Mouse (Mus musculus) midbrain, embryonic 14.5 days (tissue): Measurements from ENCODE around the gene Galk1. TPM values are rescaled to one million over a fixed set of nuclear protein-coding genes. Genes with fewer than 3 reads are reported as not detected.
"Not testable (repeated sequence)": the region's sequence is repeated elsewhere in the genome, so short reads cannot be mapped to it uniquely, and the experiment has no call there.

Source experiments
- ATAC-seq: fragments of 200-750 bp; cut with Nextera tagmentation; 2 replicates; pipeline ENCODE4 v1.8.0; 2017; ENCODE audit warnings: moderate number of reproducible peaks, moderate library complexity; ENCODE audit not compliant: low FRiP score, low TSS enrichment
- DNase-seq: peaks from one replicate; pipeline ENCODE4 v3.0.0-alpha.2; 2015
- H3K27ac ChIP-seq: fragments of 300-500 bp; sonication (generic); replicated peaks from 2 replicates; pipeline ENCODE4 v1.5.1; 2014; ENCODE audit warnings: mild to moderate bottlenecking, low read depth, low read length, moderate library complexity
- H3K27me3 ChIP-seq: fragments of 300-500 bp; sonication (generic); 2 replicates; pipeline ENCODE4 v1.6.1; 2014; ENCODE audit warnings: low read length, control low read depth, mixed read lengths; ENCODE audit not compliant: control insufficient read depth, insufficient read depth
- H3K36me3 ChIP-seq: fragments of 300-500 bp; sonication (generic); 2 replicates; pipeline ENCODE4 v1.6.1; 2014; ENCODE audit warnings: low read length, control low read depth; ENCODE audit not compliant: control insufficient read depth, insufficient read depth
- H3K4me1 ChIP-seq: fragments of 300-500 bp; sonication (generic); 2 replicates; pipeline ENCODE4 v1.6.1; 2014; ENCODE audit warnings: mild to moderate bottlenecking, antibody characterized with exemption, low read length, control low read depth; ENCODE audit not compliant: control insufficient read depth, insufficient read depth
- H3K4me2 ChIP-seq: fragments of 300-500 bp; sonication (generic); 2 replicates; pipeline ENCODE4 v1.6.1; 2014; ENCODE audit warnings: mild to moderate bottlenecking, low read length, moderate library complexity
- H3K4me3 ChIP-seq: fragments of 300-500 bp; sonication (generic); replicated peaks from 2 replicates; pipeline ENCODE4 v1.5.1; 2014; ENCODE audit warnings: low read depth, low read length
- H3K9ac ChIP-seq: fragments of 300-500 bp; sonication (generic); replicated peaks from 2 replicates; pipeline ENCODE4 v1.6.1; 2014; ENCODE audit warnings: mild to moderate bottlenecking, low read length, moderate library complexity
- H3K9me3 ChIP-seq: fragments of 300-500 bp; sonication (generic); 2 replicates; pipeline ENCODE4 v1.6.1; 2016; ENCODE audit warnings: low read length, control low read depth, mixed read lengths; ENCODE audit not compliant: control insufficient read depth
- WGBS: fragments of 180-500 bp; shearing (Covaris S2); extraction: QIAGEN DNeasy Blood & Tissue Kit; methylation state at CpG from one replicate; pipeline ENCODE4 v1.1.7; 2014; 5-methylcytosine and 5-hydroxymethylcytosine counted together
- polyA plus RNA-seq: library from polyadenylated mRNA; unstranded; fragments of >200 nt; fragmentation: Nextera tagmentation; extraction: Ambion mirVana; gene quantifications from 2 replicates; pipeline ENCODE4 v1.2.1, GENCODE M21; 2014

The Galk1 gene
- polyA plus RNA-seq, 1 experiment from 2014 or later, result 39.3 TPM

GRCm38 (mm10) chr11:116025056-116025845 lies 12.7 kb upstream of the Galk1 start:
- H3K4me3 ChIP-seq, result no peak overlapping the region
- H3K27me3 ChIP-seq, result no peaks in the 10 kb centered on the region
- DNase-seq, result no peak
- H3K4me2 ChIP-seq, result no peak overlapping the region
- H3K36me3 ChIP-seq, result peaks cover 28% of the 10 kb centered on the region
- WGBS, result 95% methylated on average over 3 of the region's 3 CpGs
- H3K9ac ChIP-seq, result no peak overlapping the region
- no peak for ATAC-seq
- H3K27ac ChIP-seq, result peak overlapping the region; percentile 47; the same call in 1 of the 2 replicates
- no peaks in the 10 kb centered on the region for H3K9me3 ChIP-seq
- peaks cover 14% of the 10 kb centered on the region for H3K4me1 ChIP-seq

- ATAC-seq, result peak; percentile 95
- no peak overlapping the region for H3K4me2 ChIP-seq
- WGBS, result under 1% methylated on average over 37 of the region's 37 CpGs
These were observed 11.9 kb upstream of the Galk1 start for GRCm38 (mm10) chr11:116024356-116024808.

GRCm38 (mm10) chr11:116023771-116024355 lies 11.3 kb upstream of the Galk1 start:
- no peaks in the 10 kb centered on the region for H3K27me3 ChIP-seq
- peak overlapping the region; percentile 52 for H3K4me2 ChIP-seq
- peak overlapping the region; percentile 97 for H3K27ac ChIP-seq
- peaks cover 31% of the 10 kb centered on the region for H3K36me3 ChIP-seq
- WGBS, result under 1% methylated on average over 48 of the region's 57 CpGs
- DNase-seq (peak; percentile 84), ATAC-seq (peak; percentile 77)
- no peaks in the 10 kb centered on the region for H3K9me3 ChIP-seq
- peaks cover 14% of the 10 kb centered on the region for H3K4me1 ChIP-seq
- peak overlapping the region; percentile 97 for H3K9ac ChIP-seq
- H3K4me3 ChIP-seq, result peak overlapping the region; percentile 78

More at GRCm38 (mm10) chr11:116024356-116024808, 11.9 kb upstream of the Galk1 start:
- Histone ChIP-seq H3K9ac (peak overlapping the region; percentile 97), H3K4me1 (peaks cover 14% of the 10 kb centered on the region), H3K27ac (peak overlapping the region; percentile 97), H3K4me3 (peak overlapping the region; percentile 78), H3K36me3 (peaks cover 31% of the 10 kb centered on the region), H3K9me3 (no peaks in the 10 kb centered on the region), H3K27me3 (no peaks in the 10 kb centered on the region)
- DNase-seq, result peak; percentile 98

GRCm38 (mm10) chr11:116023074-116023770 lies 10.7 kb upstream of the Galk1 start:
- not testable (repeated sequence) for ATAC-seq, H3K9me3 ChIP-seq, H3K27me3 ChIP-seq
- peak overlapping the region; percentile 78 for H3K4me3 ChIP-seq
- 6% methylated on average over 18 of the region's 18 CpGs for WGBS
- H3K27ac ChIP-seq, result peak overlapping the region; percentile 97
- peaks cover 31% of the 10 kb centered on the region for H3K36me3 ChIP-seq
- H3K4me2 ChIP-seq, result peak overlapping the region; percentile 78
- H3K4me1 ChIP-seq, result peaks cover 14% of the 10 kb centered on the region
- peak overlapping the region; percentile 97 for H3K9ac ChIP-seq
- peak; percentile 44 for DNase-seq

GRCm38 (mm10) chr11:116022256-116022780 lies 9.8 kb upstream of the Galk1 start:
- DNase-seq (peak; percentile 35), ATAC-seq (no peak)
- Histone ChIP-seq H3K9ac (no peak overlapping the region; the same call in 1 of the 2 replicates), H3K9me3 (no peaks in the 10 kb centered on the region), H3K36me3 (peaks cover 31% of the 10 kb centered on the region), H3K27ac (no peak overlapping the region), H3K4me3 (peak overlapping the region; percentile 41), H3K4me1 (peaks cover 14% of the 10 kb centered on the region), H3K4me2 (peak overlapping the region; percentile 78), H3K27me3 (no peaks in the 10 kb centered on the region)
- 69% methylated on average over 4 of the region's 4 CpGs for WGBS

GRCm38 (mm10) chr11:116021328-116022220 lies 9.1 kb upstream of the Galk1 start:
- Histone ChIP-seq H3K4me2 (peak overlapping the region; percentile 78), H3K27me3 (no peaks in the 10 kb centered on the region), H3K4me1 (peaks cover 14% of the 10 kb centered on the region), H3K9ac (no peak overlapping the region), H3K27ac (no peak overlapping the region), H3K36me3 (peaks cover 31% of the 10 kb centered on the region), H3K9me3 (no peaks in the 10 kb centered on the region), H3K4me3 (peak overlapping the region; percentile 41)
- ATAC-seq, result no peak
- 82% methylated on average over 6 of the region's 6 CpGs for WGBS
- no peak for DNase-seq

- Histone ChIP-seq H3K4me2 (no peak overlapping the region), H3K9me3 (no peaks in the 10 kb centered on the region), H3K27me3 (no peaks in the 10 kb centered on the region), H3K4me1 (peaks cover 14% of the 10 kb centered on the region), H3K27ac (no peak overlapping the region), H3K4me3 (no peak overlapping the region), H3K9ac (no peak overlapping the region), H3K36me3 (peaks cover 31% of the 10 kb centered on the region)
- ATAC-seq (no peak), DNase-seq (peak; percentile 23)
- WGBS, result 62% methylated on average over 1 of the region's 1 CpGs
These were observed 8.0 kb upstream of the Galk1 start for GRCm38 (mm10) chr11:116020519-116020922.
